Mouse (Mus musculus) bone marrow, adult 2 months (tissue): ENCODE measurements around the gene Slc35c2.

Experiments used
- CTCF ChIP-seq: fragments of 200-500 bp; IDR thresholded peaks from 2 replicates; pipeline ENCODE4 v1.5.1; 2011; ENCODE audit warnings: low read length, control low read depth; ENCODE audit not compliant: control insufficient read depth, insufficient read depth
- POLR2A ChIP-seq: fragments of 200-500 bp; IDR thresholded peaks from 2 replicates; pipeline ENCODE4 v1.6.1; 2011; ENCODE audit warnings: low read depth, mild to moderate bottlenecking, control low read depth, low read length, borderline replicate concordance; ENCODE audit not compliant: control insufficient read depth

DNA sequence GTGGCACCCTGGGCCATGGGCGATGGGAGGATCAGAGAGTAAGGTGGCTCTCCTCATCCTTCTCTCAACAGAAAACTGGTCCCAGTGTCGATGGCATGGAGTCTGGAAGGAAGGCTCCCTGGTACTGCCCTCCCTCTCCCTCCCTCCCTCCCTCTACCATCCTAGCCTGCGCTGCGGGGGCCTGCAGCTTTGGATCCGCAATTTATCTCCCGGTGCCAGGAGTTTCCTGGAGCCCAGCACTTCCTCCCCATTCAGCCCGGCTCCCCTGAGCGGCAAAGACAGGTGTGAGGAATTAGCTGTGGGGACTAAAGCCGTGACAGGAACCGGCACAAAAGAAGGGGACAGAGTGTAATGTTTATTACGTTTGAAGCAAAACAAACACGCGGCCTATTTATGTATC lies 45.1 kb downstream of the Slc35c2 start:
- TF ChIP-seq POLR2A (no peak), CTCF (no peak)
